Mouse (Mus musculus): Measurements from ENCODE around the gene Anks1. TPM values are rescaled to one million over a fixed set of nuclear protein-coding genes. Genes with fewer than 3 reads are reported as not detected.

The Anks1 gene
- polyA plus RNA-seq, 1 experiment: 19.1 TPM

DNA sequence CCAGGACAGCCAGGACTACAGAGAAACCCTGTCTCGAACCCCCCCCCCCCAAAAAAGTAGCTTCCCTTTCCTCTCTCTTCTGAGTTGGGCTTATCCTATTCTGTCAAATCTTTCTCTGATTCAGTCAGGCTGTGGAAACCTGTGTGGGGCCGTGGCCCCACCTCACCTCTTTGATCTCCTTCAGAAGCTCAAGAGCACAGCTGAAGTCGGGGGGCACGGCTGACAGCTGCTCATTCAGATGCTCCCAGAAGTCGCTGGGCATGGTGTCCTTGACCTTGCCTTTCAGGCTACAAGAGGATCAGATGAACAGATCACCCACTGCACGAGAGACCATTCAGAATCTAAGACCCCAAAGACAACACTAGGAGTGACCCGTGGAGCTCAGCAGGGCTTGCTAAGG is 165.4 kb downstream of the Anks1 start:
- Histone ChIP-seq H3K27me3 (replicated peaks) (peaks cover 29% of the 10 kb centered on the region), H3K9me3 (peaks cover 19% of the 10 kb centered on the region), H3K36me3 (replicated peaks; ENCODE audit: low read length) (no peaks in the 10 kb centered on the region), H3K4me1 (peaks cover 6% of the 10 kb centered on the region), H3K4me3 (replicated peaks) (no peak overlapping the region)
- no peak for TF ChIP-seq FLI1 (IDR thresholded peaks at IDR 0.05; ENCODE audit: low read length)
- no peak for TF ChIP-seq GATA1 (IDR thresholded peaks at IDR 0.05; ENCODE audit: borderline replicate concordance, low read length)

DNA sequence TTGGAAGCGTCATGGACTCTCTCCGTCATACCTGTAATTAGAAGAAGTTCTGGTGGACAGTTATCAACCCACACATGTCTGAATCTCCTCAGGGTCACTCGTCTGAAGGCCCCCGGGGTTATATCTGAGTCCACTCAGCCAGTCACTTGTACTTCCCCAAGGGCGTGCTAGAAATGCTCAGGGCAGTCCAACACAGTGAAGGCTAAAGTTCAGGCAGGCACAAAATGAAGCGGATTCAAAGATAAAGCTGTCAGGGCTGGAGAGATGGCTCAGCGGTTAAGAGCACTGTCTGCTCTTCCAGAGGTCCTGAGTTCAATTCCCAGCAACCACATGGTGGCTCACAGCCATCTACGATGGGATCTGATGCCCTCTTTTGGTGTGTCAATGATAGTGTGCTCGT is 168.9 kb downstream of the Anks1 start:
- TF ChIP-seq FLI1 (IDR thresholded peaks at IDR 0.05; ENCODE audit: low read length): no peak
- no peak for TF ChIP-seq GATA1 (IDR thresholded peaks at IDR 0.05; ENCODE audit: borderline replicate concordance, low read length)
- peaks cover 11% of the 10 kb centered on the region for H3K9me3 ChIP-seq
- H3K27me3 ChIP-seq (replicated peaks): peaks cover 27% of the 10 kb centered on the region
- no peak overlapping the region for H3K4me3 ChIP-seq (replicated peaks)
- H3K36me3 ChIP-seq (replicated peaks; ENCODE audit: low read length): no peaks in the 10 kb centered on the region
- peaks cover 16% of the 10 kb centered on the region for H3K4me1 ChIP-seq

DNA sequence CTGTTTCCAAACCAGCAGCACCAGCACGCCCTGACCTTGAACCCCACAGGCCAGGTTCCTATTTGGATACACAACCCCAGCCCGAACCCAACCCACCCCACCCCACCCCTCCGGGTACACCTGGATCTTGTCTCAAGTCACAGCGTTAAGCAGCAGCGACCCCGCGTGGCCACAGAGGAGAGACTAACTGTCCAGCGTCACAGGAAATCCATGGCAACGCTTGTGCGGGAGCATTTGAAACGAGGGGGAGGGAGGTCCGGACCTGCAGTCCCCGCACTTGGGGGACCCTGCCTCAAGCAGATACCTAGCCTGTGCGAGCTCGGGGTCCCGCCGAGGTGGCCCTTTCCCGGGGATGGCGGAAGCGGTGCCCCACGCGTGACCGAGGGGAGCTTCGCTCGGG is 170.5 kb downstream of the Anks1 start:
- Histone ChIP-seq H3K4me3 (replicated peaks) (peak overlapping the region; percentile 93), H3K4me1 (peaks cover 19% of the 10 kb centered on the region), H3K9me3 (peaks cover 6% of the 10 kb centered on the region), H3K27me3 (replicated peaks) (peaks cover 33% of the 10 kb centered on the region), H3K36me3 (replicated peaks; ENCODE audit: low read length) (no peaks in the 10 kb centered on the region)
- TF ChIP-seq GATA1 (IDR thresholded peaks at IDR 0.05; ENCODE audit: borderline replicate concordance, low read length) (no peak), FLI1 (IDR thresholded peaks at IDR 0.05; ENCODE audit: low read length) (no peak)

DNA sequence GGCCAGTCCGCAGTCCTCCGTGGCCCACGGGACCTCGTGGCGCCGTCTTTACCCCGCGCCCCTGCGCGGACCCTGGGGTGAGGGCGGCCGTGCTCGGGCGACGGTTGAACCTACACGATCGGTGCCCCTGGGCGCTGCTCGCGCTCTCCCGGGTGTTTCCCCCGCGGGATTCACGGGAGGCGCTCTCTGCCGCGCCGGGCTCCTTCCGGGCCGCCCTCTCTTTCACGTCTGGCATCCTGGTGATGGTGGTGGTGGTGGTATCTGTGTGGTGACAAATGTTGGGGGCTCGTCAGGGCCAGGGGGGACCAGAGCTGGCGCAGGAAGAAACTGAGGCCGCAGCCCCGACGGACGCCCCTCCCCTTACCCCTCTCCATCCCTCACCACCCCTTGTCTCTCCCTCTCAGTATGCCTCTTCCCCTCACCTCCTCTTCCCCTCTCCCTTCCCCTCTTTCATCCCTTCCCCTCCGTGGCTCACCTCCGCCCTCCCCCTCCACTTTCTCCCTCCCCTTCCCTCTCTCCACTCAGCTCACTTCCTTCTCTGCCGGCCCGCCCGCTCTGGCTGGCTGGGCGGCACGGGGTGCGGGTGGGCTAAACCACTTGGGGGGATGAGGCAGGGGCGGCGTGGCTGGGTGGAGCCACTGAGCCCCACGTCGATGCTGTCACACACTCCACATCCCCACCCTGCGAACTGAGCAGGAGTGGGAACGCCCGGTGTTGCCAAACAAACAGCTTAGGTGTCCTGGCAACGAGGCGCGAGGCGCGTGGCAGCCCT is 171.1 kb downstream of the Anks1 start, which contains the start of gene Tcp11:
Gene Tcp11 (minus strand): TSS at position 595 of the 772 bp plus-strand sequence.
- H3K4me1 ChIP-seq: peaks cover 23% of the 10 kb centered on the region
- no peaks in the 10 kb centered on the region for H3K36me3 ChIP-seq (replicated peaks; ENCODE audit: low read length)
- peak within 1 kb of the TSS; percentile 93 for H3K4me3 ChIP-seq (replicated peaks)
- peaks cover 6% of the 10 kb centered on the region for H3K9me3 ChIP-seq
- TF ChIP-seq FLI1 (IDR thresholded peaks at IDR 0.05; ENCODE audit: low read length): no peak
- peaks cover 31% of the 10 kb centered on the region for H3K27me3 ChIP-seq (replicated peaks)

DNA sequence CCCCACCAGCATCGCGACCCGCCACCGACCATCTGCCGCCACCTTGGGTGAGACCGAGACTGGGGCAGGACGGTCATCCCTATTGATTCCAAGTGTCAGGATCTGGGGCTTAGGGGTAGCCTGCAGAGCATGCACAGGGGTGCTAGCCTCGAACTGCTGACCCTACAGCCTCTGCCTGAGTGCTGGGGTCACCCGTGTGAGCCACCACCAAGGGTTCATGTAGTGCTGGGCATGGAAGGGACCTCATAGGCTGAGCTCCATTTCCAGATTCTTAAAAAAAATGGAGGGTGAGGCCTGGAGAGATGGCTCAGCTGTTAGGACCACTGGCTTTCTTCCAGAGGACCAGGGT is 171.7 kb downstream of the Anks1 start:
- Histone ChIP-seq H3K36me3 (replicated peaks; ENCODE audit: low read length) (no peaks in the 10 kb centered on the region), H3K9me3 (peaks cover 6% of the 10 kb centered on the region), H3K4me3 (replicated peaks) (peak overlapping the region; percentile 93), H3K4me1 (peaks cover 26% of the 10 kb centered on the region), H3K27me3 (replicated peaks) (peaks cover 31% of the 10 kb centered on the region)
- TF ChIP-seq FLI1 (IDR thresholded peaks at IDR 0.05; ENCODE audit: low read length) (no peak), GATA1 (IDR thresholded peaks at IDR 0.05; ENCODE audit: borderline replicate concordance, low read length) (no peak)

DNA sequence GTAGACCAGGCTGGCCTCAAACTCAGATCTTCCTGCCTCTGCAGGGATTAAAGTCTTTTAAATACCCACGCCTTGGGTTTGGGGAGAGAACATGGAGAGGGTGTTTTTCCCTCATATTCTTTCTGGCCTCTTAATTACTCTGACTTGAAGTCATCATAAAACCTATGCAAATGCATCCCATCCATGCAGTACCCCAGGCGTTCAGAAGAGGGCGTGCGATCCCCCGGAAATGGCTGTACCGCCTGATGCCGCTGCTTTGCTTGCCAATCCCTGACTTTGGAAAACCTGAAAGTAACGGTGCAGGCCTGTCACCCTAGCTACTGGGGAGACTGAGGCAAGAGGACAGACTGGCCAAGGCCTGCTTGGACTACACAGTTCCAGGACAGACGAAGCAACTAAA is 172.3 kb downstream of the Anks1 start:
- TF ChIP-seq GATA1 (IDR thresholded peaks at IDR 0.05; ENCODE audit: borderline replicate concordance, low read length): no peak
- TF ChIP-seq FLI1 (IDR thresholded peaks at IDR 0.05; ENCODE audit: low read length): no peak
- Histone ChIP-seq H3K4me1 (peaks cover 26% of the 10 kb centered on the region), H3K4me3 (replicated peaks) (no peak overlapping the region), H3K9me3 (peaks cover 6% of the 10 kb centered on the region), H3K36me3 (replicated peaks; ENCODE audit: low read length) (no peaks in the 10 kb centered on the region), H3K27me3 (replicated peaks) (peaks cover 31% of the 10 kb centered on the region)

DNA sequence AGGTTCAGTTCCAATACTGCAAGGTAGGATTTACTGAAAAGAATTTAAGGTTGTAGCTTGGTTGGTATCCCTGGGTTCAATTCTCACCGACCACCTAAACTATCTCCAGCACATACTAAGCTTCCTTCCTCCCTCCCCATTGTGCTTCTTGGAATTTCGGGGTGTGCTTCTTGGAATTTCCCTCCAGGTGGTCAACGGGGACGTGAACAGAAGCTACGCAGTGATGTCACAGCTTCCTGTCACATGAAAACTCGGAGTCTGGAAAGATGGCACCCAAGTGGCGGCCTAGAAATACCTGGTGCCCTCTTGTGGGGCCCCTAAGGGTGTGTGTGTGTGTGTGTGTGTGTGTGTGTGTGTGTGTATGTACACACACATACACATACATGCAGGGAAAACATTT is 172.8 kb downstream of the Anks1 start:
- Histone ChIP-seq H3K4me3 (replicated peaks) (no peak overlapping the region), H3K4me1 (peaks cover 26% of the 10 kb centered on the region), H3K27me3 (replicated peaks) (peaks cover 31% of the 10 kb centered on the region), H3K36me3 (replicated peaks; ENCODE audit: low read length) (no peaks in the 10 kb centered on the region), H3K9me3 (peaks cover 6% of the 10 kb centered on the region)
- TF ChIP-seq GATA1 (IDR thresholded peaks at IDR 0.05; ENCODE audit: borderline replicate concordance, low read length): no peak
- no peak for TF ChIP-seq FLI1 (IDR thresholded peaks at IDR 0.05; ENCODE audit: low read length)

DNA sequence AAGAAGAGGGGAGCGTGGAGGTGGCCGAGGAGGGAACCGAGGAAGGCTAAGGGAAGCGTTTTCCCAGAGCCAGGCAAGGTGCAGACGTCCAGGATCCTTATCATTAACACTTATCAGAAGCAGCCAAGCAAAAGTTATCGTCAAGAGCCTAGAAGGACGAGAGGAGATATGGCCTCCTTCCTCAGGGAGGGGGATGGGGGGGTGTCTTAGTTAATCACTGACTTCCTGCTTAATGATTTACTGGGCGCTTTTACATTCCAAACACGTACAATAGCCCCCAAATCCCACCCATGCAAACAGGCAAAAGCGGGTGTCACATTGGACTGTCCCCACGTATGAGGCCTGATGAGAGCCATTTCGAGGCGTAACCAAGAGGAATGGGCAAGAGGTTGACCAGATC is 173.8 kb downstream of the Anks1 start:
- Histone ChIP-seq H3K4me1 (peaks cover 26% of the 10 kb centered on the region), H3K27me3 (replicated peaks) (peaks cover 31% of the 10 kb centered on the region), H3K9me3 (peaks cover 6% of the 10 kb centered on the region), H3K4me3 (replicated peaks) (no peak overlapping the region), H3K36me3 (replicated peaks; ENCODE audit: low read length) (no peaks in the 10 kb centered on the region)
- TF ChIP-seq FLI1 (IDR thresholded peaks at IDR 0.05; ENCODE audit: low read length) (no peak), GATA1 (IDR thresholded peaks at IDR 0.05; ENCODE audit: borderline replicate concordance, low read length) (no peak)

DNA sequence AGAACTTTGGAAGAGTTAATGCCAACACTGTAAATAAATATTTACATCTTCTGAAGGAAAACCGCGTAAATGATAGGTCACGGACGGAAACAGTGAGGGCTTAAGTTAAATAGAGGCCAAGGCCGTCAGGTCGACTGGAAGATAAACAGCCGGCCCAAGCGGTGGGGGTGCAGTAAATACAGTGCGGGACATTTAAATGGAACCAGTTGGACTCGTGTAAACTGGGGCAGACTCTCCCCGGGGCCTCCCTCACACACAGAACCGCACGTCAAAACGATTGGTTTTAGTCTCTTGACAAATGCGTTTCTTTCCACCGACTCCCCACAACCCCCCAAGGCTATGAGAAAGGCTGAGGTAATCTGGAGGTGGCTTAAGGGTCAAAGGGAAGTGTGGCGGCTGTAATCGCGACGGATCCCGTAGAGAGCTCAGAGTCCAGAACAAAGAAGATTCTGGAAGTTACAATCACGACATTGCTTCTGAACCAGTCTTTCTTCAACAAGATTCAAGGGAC is 175.3 kb downstream of the Anks1 start:
- peaks cover 30% of the 10 kb centered on the region for H3K27me3 ChIP-seq (replicated peaks)
- peaks cover 28% of the 10 kb centered on the region for H3K4me1 ChIP-seq
- H3K36me3 ChIP-seq (replicated peaks; ENCODE audit: low read length): no peaks in the 10 kb centered on the region
- no peak overlapping the region for H3K4me3 ChIP-seq (replicated peaks)
- TF ChIP-seq FLI1 (IDR thresholded peaks at IDR 0.05; ENCODE audit: low read length): no peak
- no peak for TF ChIP-seq GATA1 (IDR thresholded peaks at IDR 0.05; ENCODE audit: borderline replicate concordance, low read length)
- peaks cover 6% of the 10 kb centered on the region for H3K9me3 ChIP-seq

DNA sequence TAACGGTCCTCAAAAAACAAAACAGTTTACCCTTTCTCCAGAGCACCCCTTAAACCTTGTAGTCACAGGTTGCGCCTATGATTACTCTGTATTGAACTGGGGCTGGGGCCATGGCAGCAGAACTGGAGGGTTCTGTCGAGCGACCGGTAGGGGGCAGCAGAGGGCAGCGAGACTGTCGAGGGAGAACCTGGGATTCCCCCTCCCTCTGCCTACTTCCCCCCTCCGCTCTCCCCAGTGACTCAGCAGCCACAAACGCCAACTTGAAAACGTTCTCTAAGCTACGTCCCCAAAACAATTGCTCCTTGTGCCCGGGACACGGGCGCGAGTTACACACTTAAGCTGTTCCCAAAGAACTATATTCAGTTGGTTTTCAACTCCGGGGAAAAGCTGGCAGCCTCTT is 175.9 kb downstream of the Anks1 start:
- no peaks in the 10 kb centered on the region for H3K36me3 ChIP-seq (replicated peaks; ENCODE audit: low read length)
- peaks cover 6% of the 10 kb centered on the region for H3K9me3 ChIP-seq
- peak overlapping the region; percentile 57 for H3K4me3 ChIP-seq (replicated peaks)
- peaks cover 29% of the 10 kb centered on the region for H3K27me3 ChIP-seq (replicated peaks)
- no peak for TF ChIP-seq FLI1 (IDR thresholded peaks at IDR 0.05; ENCODE audit: low read length)
- no peak for TF ChIP-seq GATA1 (IDR thresholded peaks at IDR 0.05; ENCODE audit: borderline replicate concordance, low read length)
- peaks cover 23% of the 10 kb centered on the region for H3K4me1 ChIP-seq

All from megakaryocyte, embryonic 14.5 days (primary cell).